Mouse (Mus musculus): ENCODE measurements at regions not wholly inside any gene's neighbourhood (a gene's known extent, or its start where the extent isn't known, plus 50 kb on each side); places are given as distances from the start of the nearest gene placed in this dataset.

- TF ChIP-seq POLR2A (IDR thresholded peaks at IDR 0.05; ENCODE audit: borderline replicate concordance, insufficient read depth, low read length) (no peak), CTCF (IDR thresholded peaks at IDR 0.05; ENCODE audit: borderline replicate concordance, insufficient read depth, low read depth, low read length) (no peak)
Measured at GRCm38 (mm10) chr2:77342416-77342815, 62.0 kb upstream of the Sestd1 start.
